Mouse (Mus musculus): ENCODE results near the gene Pitpnb.

GRCm38 (mm10) chr5:111429726-111430125 lies 99.2 kb downstream of the Pitpnb start:
- no peak for TF ChIP-seq CTCF (IDR thresholded peaks at IDR 0.05; ENCODE audit: low read depth)
- TF ChIP-seq EP300 (optimal IDR thresholded peaks at IDR 0.05): no peak

All from stomach, postnatal 0 days (tissue).